Mouse (Mus musculus): Measurements from ENCODE around the gene Sh3pxd2a. TPM values are rescaled to one million over a fixed set of nuclear protein-coding genes. Genes with fewer than 3 reads are reported as not detected.

Sh3pxd2a gene
- polyA plus RNA-seq, 1 experiment from 2014 or later: 1.8 TPM

GRCm38 (mm10) chr19:47451476-47452113 lies 12.6 kb downstream of the Sh3pxd2a start:
- WGBS: 85% methylated on average over 10 of the region's 10 CpGs

GRCm38 (mm10) chr19:47450261-47451137 lies 13.7 kb downstream of the Sh3pxd2a start:
- Histone ChIP-seq H3K9me3 (no peaks in the 10 kb centered on the region), H3K4me1 (peaks cover 88% of the 10 kb centered on the region), H3K27ac (peak overlapping the region; percentile 51), H3K27me3 (ENCODE audit: poor library complexity, severe bottlenecking) (peaks cover 13% of the 10 kb centered on the region), H3K36me3 (replicated peaks) (0 out of 2 replicates have a peak, but pooled peaks cover 2% of the 10 kb centered on the region), H3K4me3 (no peak overlapping the region)
- DNase-seq (ENCODE audit: extremely low spot score, low spot score): no peak
- WGBS: 32% methylated on average over 8 of the region's 8 CpGs

More at GRCm38 (mm10) chr19:47451476-47452113, 12.6 kb downstream of the Sh3pxd2a start:
- 0 out of 2 replicates have a peak, but pooled peaks cover 3% of the 10 kb centered on the region for H3K36me3 ChIP-seq (replicated peaks)
- H3K27ac ChIP-seq: no peak overlapping the region
- peaks cover 15% of the 10 kb centered on the region for H3K27me3 ChIP-seq (ENCODE audit: poor library complexity, severe bottlenecking)
- no peak for DNase-seq (ENCODE audit: extremely low spot score, low spot score)
- H3K9me3 ChIP-seq: no peaks in the 10 kb centered on the region
- H3K4me3 ChIP-seq: no peak overlapping the region
- H3K4me1 ChIP-seq: peaks cover 85% of the 10 kb centered on the region

GRCm38 (mm10) chr19:47449513-47450227 lies 14.5 kb downstream of the Sh3pxd2a start:
- Histone ChIP-seq H3K4me3 (no peak overlapping the region), H3K9me3 (no peaks in the 10 kb centered on the region), H3K27ac (peak overlapping the region; percentile 51), H3K36me3 (replicated peaks) (no peaks in the 10 kb centered on the region), H3K4me1 (peaks cover 86% of the 10 kb centered on the region), H3K27me3 (ENCODE audit: poor library complexity, severe bottlenecking) (0 out of 2 replicates have a peak, but pooled peaks cover 6% of the 10 kb centered on the region)
- WGBS: 69% methylated on average over 4 of the region's 4 CpGs
- DNase-seq (ENCODE audit: extremely low spot score, low spot score): no peak

- peaks cover 86% of the 10 kb centered on the region for H3K4me1 ChIP-seq
- 85% methylated on average over 14 of the region's 14 CpGs for WGBS
- H3K27ac ChIP-seq: peak overlapping the region; percentile 60; the same call in 1 of the 2 replicates
These were observed 15.5 kb downstream of the Sh3pxd2a start for GRCm38 (mm10) chr19:47448618-47449151.

GRCm38 (mm10) chr19:47446841-47447365 lies 17.3 kb downstream of the Sh3pxd2a start:
- Histone ChIP-seq H3K27me3 (ENCODE audit: poor library complexity, severe bottlenecking) (0 out of 2 replicates have a peak, but pooled peaks cover 6% of the 10 kb centered on the region), H3K4me1 (peaks cover 92% of the 10 kb centered on the region), H3K27ac (peak overlapping the region; percentile 72), H3K4me3 (no peak overlapping the region), H3K9me3 (no peaks in the 10 kb centered on the region), H3K36me3 (replicated peaks) (no peaks in the 10 kb centered on the region)
- no peak for DNase-seq (ENCODE audit: extremely low spot score, low spot score)
- WGBS: 65% methylated on average over 9 of the region's 9 CpGs

More at GRCm38 (mm10) chr19:47448618-47449151, 15.5 kb downstream of the Sh3pxd2a start:
- Histone ChIP-seq H3K36me3 (replicated peaks) (no peaks in the 10 kb centered on the region), H3K9me3 (no peaks in the 10 kb centered on the region), H3K27me3 (ENCODE audit: poor library complexity, severe bottlenecking) (0 out of 2 replicates have a peak, but pooled peaks cover 6% of the 10 kb centered on the region), H3K4me3 (no peak overlapping the region)
- DNase-seq (ENCODE audit: extremely low spot score, low spot score): no peak

- DNase-seq (ENCODE audit: extremely low spot score, low spot score): no peak
- no peak overlapping the region for H3K4me3 ChIP-seq
- 0 out of 2 replicates have a peak, but pooled peaks cover 6% of the 10 kb centered on the region for H3K27me3 ChIP-seq (ENCODE audit: poor library complexity, severe bottlenecking)
- H3K9me3 ChIP-seq: no peaks in the 10 kb centered on the region
- peaks cover 85% of the 10 kb centered on the region for H3K4me1 ChIP-seq
- WGBS: 87% methylated on average over 9 of the region's 9 CpGs
- peak overlapping the region; percentile 42; the same call in 1 of the 2 replicates for H3K27ac ChIP-seq
- no peaks in the 10 kb centered on the region for H3K36me3 ChIP-seq (replicated peaks)
These were observed 18.1 kb downstream of the Sh3pxd2a start for GRCm38 (mm10) chr19:47446130-47446529.

GRCm38 (mm10) chr19:47445726-47446125 lies 18.5 kb downstream of the Sh3pxd2a start:
- WGBS: 84% methylated on average over 6 of the region's 6 CpGs
- Histone ChIP-seq H3K4me3 (no peak overlapping the region), H3K4me1 (peaks cover 81% of the 10 kb centered on the region), H3K27me3 (ENCODE audit: poor library complexity, severe bottlenecking) (0 out of 2 replicates have a peak, but pooled peaks cover 6% of the 10 kb centered on the region), H3K36me3 (replicated peaks) (no peaks in the 10 kb centered on the region), H3K9me3 (no peaks in the 10 kb centered on the region), H3K27ac (no peak overlapping the region)
- no peak for DNase-seq (ENCODE audit: extremely low spot score, low spot score)

GRCm38 (mm10) chr19:47444488-47444887 lies 19.7 kb downstream of the Sh3pxd2a start:
- 50% methylated on average over 12 of the region's 12 CpGs for WGBS
- no peak for DNase-seq (ENCODE audit: extremely low spot score, low spot score)
- no peaks in the 10 kb centered on the region for H3K36me3 ChIP-seq (replicated peaks)
- H3K27me3 ChIP-seq (ENCODE audit: poor library complexity, severe bottlenecking): 0 out of 2 replicates have a peak, but pooled peaks cover 6% of the 10 kb centered on the region
- peak overlapping the region; percentile 25; the same call in 1 of the 2 replicates for H3K27ac ChIP-seq
- no peak overlapping the region for H3K4me3 ChIP-seq
- no peaks in the 10 kb centered on the region for H3K9me3 ChIP-seq
- H3K4me1 ChIP-seq: peaks cover 72% of the 10 kb centered on the region

- no peaks in the 10 kb centered on the region for H3K27me3 ChIP-seq (ENCODE audit: poor library complexity, severe bottlenecking)
- no peaks in the 10 kb centered on the region for H3K36me3 ChIP-seq (replicated peaks)
- no peak overlapping the region for H3K4me3 ChIP-seq
- no peak overlapping the region for H3K27ac ChIP-seq
- peaks cover 55% of the 10 kb centered on the region for H3K4me1 ChIP-seq
- H3K9me3 ChIP-seq: no peaks in the 10 kb centered on the region
- no peak for DNase-seq (ENCODE audit: extremely low spot score, low spot score)
- 84% methylated on average over 6 of the region's 6 CpGs for WGBS
These were observed 21.9 kb downstream of the Sh3pxd2a start for GRCm38 (mm10) chr19:47442294-47442627.

GRCm38 (mm10) chr19:47441541-47442293 lies 22.5 kb downstream of the Sh3pxd2a start:
- no peak for DNase-seq (ENCODE audit: extremely low spot score, low spot score)
- no peaks in the 10 kb centered on the region for H3K9me3 ChIP-seq
- H3K36me3 ChIP-seq (replicated peaks): no peaks in the 10 kb centered on the region
- no peak overlapping the region for H3K4me3 ChIP-seq
- peaks cover 50% of the 10 kb centered on the region for H3K4me1 ChIP-seq
- H3K27me3 ChIP-seq (ENCODE audit: poor library complexity, severe bottlenecking): no peaks in the 10 kb centered on the region
- WGBS: 89% methylated on average over 17 of the region's 17 CpGs
- H3K27ac ChIP-seq: no peak overlapping the region

GRCm38 (mm10) chr19:47440967-47441366 lies 23.2 kb downstream of the Sh3pxd2a start:
- Histone ChIP-seq H3K27ac (no peak overlapping the region; the same call in 1 of the 2 replicates), H3K9me3 (no peaks in the 10 kb centered on the region), H3K36me3 (replicated peaks) (no peaks in the 10 kb centered on the region), H3K27me3 (ENCODE audit: poor library complexity, severe bottlenecking) (no peaks in the 10 kb centered on the region), H3K4me1 (peaks cover 42% of the 10 kb centered on the region), H3K4me3 (no peak overlapping the region)
- 90% methylated on average over 4 of the region's 4 CpGs for WGBS
- no peak for DNase-seq (ENCODE audit: extremely low spot score, low spot score)

Measured in forebrain, embryonic 10.5 days (tissue).